Mouse (Mus musculus): ENCODE results near the gene Klf9. TPM values are rescaled to one million over a fixed set of nuclear protein-coding genes. Genes with fewer than 3 reads are reported as not detected.

The Klf9 gene
- polyA plus RNA-seq, 1 experiment = 9.8 TPM

DNA sequence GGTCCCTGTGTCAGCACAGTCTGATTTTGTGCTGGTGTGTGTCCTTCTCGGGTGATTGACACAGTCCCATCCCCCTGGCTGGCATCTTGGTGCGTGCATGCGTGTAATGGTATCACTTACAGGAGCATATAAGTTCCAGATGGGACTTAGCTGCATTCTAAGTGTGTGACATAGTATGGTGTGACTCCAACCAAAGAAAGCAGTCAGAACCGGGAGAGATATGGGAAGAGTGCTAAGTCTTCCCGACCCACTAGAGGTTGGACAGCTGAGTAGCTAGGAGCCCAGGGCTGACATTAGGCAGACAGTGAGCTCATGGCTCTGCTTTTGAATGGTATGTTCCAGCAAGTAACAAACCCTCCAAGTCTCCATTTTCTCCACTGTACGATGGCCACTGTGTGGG, 21.9 kb downstream of the Klf9 start:
- no peaks in the 10 kb centered on the region; the same call in 1 of the 2 replicates for H3K4me1 ChIP-seq (ENCODE audit: control insufficient read depth, insufficient read depth, low read length)
- TF ChIP-seq CTCF (IDR thresholded peaks at IDR 0.05; ENCODE audit: control insufficient read depth, insufficient read depth, low read length) (no peak), POLR2A (IDR thresholded peaks at IDR 0.05; ENCODE audit: borderline replicate concordance, control insufficient read depth, low read depth, low read length) (no peak)
- WGBS = 88% methylated on average over 6 of the region's 6 CpGs
- H3K4me3 ChIP-seq (replicated peaks; ENCODE audit: control insufficient read depth, low read depth, low read length) = no peak overlapping the region
- no peak overlapping the region for H3K27ac ChIP-seq (ENCODE audit: control insufficient read depth, insufficient read depth, low read depth, low read length, poor library complexity)

DNA sequence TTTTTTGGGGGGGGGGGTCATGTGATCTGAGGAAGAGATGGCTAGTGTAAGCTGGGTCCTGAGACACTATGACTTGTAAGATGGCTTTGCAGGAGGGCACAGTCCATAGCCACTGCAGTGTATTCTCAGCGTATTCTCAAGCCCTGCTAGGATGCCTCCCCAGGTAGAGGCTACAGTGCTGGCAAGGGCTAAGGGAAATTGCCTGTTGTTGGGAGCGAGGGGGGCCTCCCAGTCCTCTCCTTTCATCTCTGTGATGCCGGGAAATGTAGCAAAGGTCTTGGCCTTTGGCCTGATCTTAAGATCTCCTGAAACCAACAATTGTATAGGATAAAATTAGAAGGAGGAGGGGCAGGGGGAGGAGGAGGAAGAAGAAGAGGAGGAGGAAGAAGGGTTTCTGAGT, 22.3 kb downstream of the Klf9 start:
- H3K4me1 ChIP-seq (ENCODE audit: control insufficient read depth, insufficient read depth, low read length) = no peaks in the 10 kb centered on the region; the same call in 1 of the 2 replicates
- no peak overlapping the region for H3K4me3 ChIP-seq (replicated peaks; ENCODE audit: control insufficient read depth, low read depth, low read length)
- 85% methylated on average over 3 of the region's 3 CpGs for WGBS
- TF ChIP-seq CTCF (IDR thresholded peaks at IDR 0.05; ENCODE audit: control insufficient read depth, insufficient read depth, low read length) = no peak
- no peak for TF ChIP-seq POLR2A (IDR thresholded peaks at IDR 0.05; ENCODE audit: borderline replicate concordance, control insufficient read depth, low read depth, low read length)
- H3K27ac ChIP-seq (ENCODE audit: control insufficient read depth, insufficient read depth, low read depth, low read length, poor library complexity) = no peak overlapping the region

DNA sequence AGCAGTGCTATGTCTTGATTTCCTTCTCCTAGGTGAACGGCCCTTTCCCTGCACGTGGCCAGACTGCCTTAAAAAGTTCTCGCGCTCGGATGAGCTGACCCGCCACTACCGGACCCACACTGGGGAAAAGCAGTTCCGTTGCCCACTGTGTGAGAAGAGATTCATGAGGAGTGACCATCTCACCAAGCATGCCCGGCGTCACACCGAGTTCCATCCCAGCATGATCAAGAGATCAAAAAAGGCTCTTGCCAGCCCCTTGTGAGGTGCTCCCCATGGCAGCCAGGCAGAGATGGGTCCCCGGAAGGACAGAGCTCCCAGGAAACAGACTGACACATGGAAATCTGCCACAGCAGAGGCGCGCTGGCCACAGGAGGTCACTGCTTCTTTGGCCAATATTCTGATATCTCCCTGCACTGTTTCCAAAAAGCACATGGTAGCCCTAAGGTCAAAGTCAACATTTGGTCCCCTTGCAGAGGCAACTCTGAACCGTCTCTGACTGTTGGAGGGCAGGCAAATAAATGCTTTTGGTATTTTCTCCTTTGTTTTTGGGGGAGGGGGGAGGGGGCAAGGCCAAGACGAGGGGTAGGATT, 23.7 kb downstream of the Klf9 start:
- Histone ChIP-seq H3K4me3 (replicated peaks; ENCODE audit: control insufficient read depth, low read depth, low read length) (no peak overlapping the region), H3K4me1 (ENCODE audit: control insufficient read depth, insufficient read depth, low read length) (no peaks in the 10 kb centered on the region; the same call in 1 of the 2 replicates), H3K27ac (ENCODE audit: control insufficient read depth, insufficient read depth, low read depth, low read length, poor library complexity) (no peak overlapping the region)
- TF ChIP-seq POLR2A (IDR thresholded peaks at IDR 0.05; ENCODE audit: borderline replicate concordance, control insufficient read depth, low read depth, low read length) (no peak), CTCF (IDR thresholded peaks at IDR 0.05; ENCODE audit: control insufficient read depth, insufficient read depth, low read length) (no peak)
- 92% methylated on average over 16 of the region's 16 CpGs for WGBS

DNA sequence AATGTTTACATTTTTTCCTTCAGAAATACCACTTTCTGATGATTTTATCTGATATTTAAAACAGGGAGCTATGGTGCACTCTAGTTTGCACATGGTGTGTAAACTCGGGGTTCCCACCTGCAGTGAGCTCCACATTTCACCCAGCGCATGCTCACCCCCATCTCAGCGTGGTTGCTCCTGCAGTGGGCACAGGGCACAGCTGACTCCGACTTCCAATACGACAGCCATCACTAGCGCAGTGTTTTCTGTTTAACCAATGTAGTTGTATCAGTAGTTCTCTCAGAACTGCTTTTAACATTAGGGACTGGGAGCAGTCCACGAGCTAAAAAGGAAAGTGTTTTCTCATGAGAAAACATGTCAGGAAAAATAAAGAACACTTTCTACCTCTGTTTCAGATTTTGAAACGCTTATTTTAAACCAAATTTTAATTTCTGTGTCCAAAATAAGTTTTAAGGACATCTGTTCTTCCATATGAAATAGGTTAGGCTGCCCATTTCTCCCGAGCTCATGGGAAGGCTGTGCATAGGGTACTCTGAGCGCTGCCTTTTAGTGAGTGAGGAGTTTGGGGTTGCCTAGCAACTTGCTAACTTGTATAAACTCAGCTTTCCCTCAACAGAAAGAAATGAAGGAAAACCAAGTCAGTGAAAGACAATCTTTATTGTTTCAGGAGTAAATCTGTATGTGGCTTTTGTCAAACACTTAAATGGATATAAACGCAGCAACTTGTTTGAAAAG, 25.7 kb downstream of the Klf9 start:
- no peak overlapping the region for H3K27ac ChIP-seq (ENCODE audit: control insufficient read depth, insufficient read depth, low read depth, low read length, poor library complexity)
- no peaks in the 10 kb centered on the region; the same call in 1 of the 2 replicates for H3K4me1 ChIP-seq (ENCODE audit: control insufficient read depth, insufficient read depth, low read length)
- no peak overlapping the region for H3K4me3 ChIP-seq (replicated peaks; ENCODE audit: control insufficient read depth, low read depth, low read length)
- WGBS = 88% methylated on average over 11 of the region's 11 CpGs
- no peak for TF ChIP-seq POLR2A (IDR thresholded peaks at IDR 0.05; ENCODE audit: borderline replicate concordance, control insufficient read depth, low read depth, low read length)
- no peak for TF ChIP-seq CTCF (IDR thresholded peaks at IDR 0.05; ENCODE audit: control insufficient read depth, insufficient read depth, low read length)

DNA sequence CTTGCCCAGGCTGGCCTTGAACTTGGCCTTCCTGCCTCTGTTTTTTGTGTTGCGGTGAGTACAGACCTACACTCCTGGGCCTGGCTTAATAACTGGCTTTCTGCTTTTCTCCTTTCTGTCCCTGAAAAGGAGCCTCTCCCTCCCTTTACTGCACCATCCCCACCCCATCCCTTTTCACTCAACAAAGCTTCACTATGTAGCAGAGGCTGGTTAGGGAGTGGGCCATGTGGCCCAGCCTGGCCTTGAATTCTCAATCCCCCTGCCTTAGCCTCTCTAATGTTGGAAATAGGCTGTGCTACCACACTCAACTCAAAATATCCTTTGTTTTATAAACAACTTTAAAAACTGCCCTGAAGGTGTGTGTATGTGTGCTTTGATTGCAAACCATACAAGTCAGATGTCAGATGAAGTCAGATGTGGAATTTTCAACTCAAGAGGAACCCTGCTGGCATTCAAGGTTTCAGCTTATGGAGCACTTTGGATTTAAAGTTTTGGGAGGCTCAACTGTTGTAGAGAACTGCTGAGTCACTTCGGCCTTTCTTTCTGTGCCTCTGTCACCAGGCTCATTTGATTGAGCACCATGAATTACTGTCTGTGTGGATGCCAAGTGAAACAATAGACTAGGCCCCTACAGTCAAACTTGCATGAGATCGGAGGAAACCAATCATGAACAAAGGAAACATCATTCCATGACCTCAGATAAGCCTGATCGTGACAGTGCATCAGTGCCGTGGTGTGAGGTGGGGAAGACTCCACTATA, 28.1 kb downstream of the Klf9 start:
- Histone ChIP-seq H3K27ac (ENCODE audit: control insufficient read depth, insufficient read depth, low read depth, low read length, poor library complexity) (no peak overlapping the region), H3K4me1 (ENCODE audit: control insufficient read depth, insufficient read depth, low read length) (no peaks in the 10 kb centered on the region), H3K4me3 (replicated peaks; ENCODE audit: control insufficient read depth, low read depth, low read length) (no peak overlapping the region)
- WGBS = 82% methylated on average over 5 of the region's 5 CpGs
- no peak for TF ChIP-seq CTCF (IDR thresholded peaks at IDR 0.05; ENCODE audit: control insufficient read depth, insufficient read depth, low read length)
- no peak for TF ChIP-seq POLR2A (IDR thresholded peaks at IDR 0.05; ENCODE audit: borderline replicate concordance, control insufficient read depth, low read depth, low read length)

DNA sequence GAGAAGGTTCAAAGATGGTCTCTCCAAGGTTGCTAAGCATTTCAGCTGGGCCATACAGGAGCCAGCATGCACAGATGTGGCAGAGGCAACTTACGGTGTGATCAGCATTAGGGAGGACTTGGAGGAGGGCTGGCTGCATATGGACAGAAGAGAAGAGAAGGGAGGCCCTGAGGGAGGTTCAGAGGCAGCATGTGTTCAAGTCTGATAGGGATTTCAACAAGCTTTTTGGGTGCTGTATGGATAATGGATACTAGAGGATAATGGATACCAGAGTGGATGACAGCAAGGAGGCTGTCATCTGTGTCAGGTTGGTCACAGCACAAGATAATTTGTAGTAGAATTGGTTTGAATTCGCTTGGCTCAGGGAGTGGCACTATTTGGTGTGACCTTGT, 28.6 kb downstream of the Klf9 start:
- Histone ChIP-seq H3K4me3 (replicated peaks; ENCODE audit: control insufficient read depth, low read depth, low read length) (no peak overlapping the region), H3K27ac (ENCODE audit: control insufficient read depth, insufficient read depth, low read depth, low read length, poor library complexity) (no peak overlapping the region), H3K4me1 (ENCODE audit: control insufficient read depth, insufficient read depth, low read length) (no peaks in the 10 kb centered on the region)
- WGBS = 85% methylated on average over 2 of the region's 2 CpGs
- TF ChIP-seq CTCF (IDR thresholded peaks at IDR 0.05; ENCODE audit: control insufficient read depth, insufficient read depth, low read length) (no peak), POLR2A (IDR thresholded peaks at IDR 0.05; ENCODE audit: borderline replicate concordance, control insufficient read depth, low read depth, low read length) (no peak)

DNA sequence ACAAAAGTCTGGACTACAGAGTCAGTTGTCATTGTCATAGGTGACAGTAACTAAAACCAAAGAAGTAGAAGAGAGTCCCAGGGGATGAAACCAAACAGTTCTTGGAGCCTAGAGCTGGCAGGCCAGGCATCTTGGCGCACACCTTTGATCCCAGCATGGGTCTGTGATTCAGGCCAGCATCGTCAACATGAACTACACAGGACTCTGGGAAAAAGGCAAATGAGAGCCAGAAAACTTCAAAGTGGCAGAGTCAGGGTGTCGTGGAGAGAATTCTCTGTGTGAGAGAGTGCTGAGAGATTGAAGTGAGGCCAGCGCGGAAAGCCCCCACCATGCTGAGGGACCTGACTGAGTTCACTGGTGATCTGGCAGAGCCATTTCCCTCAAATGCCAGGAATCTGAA, 29.4 kb downstream of the Klf9 start:
- Histone ChIP-seq H3K27ac (ENCODE audit: control insufficient read depth, insufficient read depth, low read depth, low read length, poor library complexity) (no peak overlapping the region), H3K4me1 (ENCODE audit: control insufficient read depth, insufficient read depth, low read length) (no peaks in the 10 kb centered on the region), H3K4me3 (replicated peaks; ENCODE audit: control insufficient read depth, low read depth, low read length) (no peak overlapping the region)
- 88% methylated on average over 5 of the region's 5 CpGs for WGBS
- TF ChIP-seq POLR2A (IDR thresholded peaks at IDR 0.05; ENCODE audit: borderline replicate concordance, control insufficient read depth, low read depth, low read length) (no peak), CTCF (IDR thresholded peaks at IDR 0.05; ENCODE audit: control insufficient read depth, insufficient read depth, low read length) (no peak)

DNA sequence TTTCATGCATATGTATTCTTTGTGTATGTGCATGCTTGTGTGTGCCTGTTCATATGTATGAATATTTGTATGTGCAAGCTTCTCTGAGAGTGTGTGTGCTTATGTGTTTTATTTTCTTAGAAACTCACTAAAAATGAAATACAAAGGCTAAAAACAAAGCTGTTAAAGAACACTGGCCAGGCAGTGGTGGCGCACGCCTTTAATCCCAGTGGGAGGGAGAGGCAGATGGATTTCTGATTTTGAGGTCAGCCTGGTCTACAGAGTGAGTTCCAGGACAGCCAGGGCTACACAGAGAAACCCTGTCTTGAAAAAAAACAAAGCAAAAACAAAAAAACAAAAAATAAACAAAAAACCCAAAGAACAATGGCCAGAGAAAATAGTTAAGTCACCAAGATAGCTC, 30.1 kb downstream of the Klf9 start:
- no peak for TF ChIP-seq POLR2A (IDR thresholded peaks at IDR 0.05; ENCODE audit: borderline replicate concordance, control insufficient read depth, low read depth, low read length)
- no peak for TF ChIP-seq CTCF (IDR thresholded peaks at IDR 0.05; ENCODE audit: control insufficient read depth, insufficient read depth, low read length)

More for the DNA sequence above, 30.1 kb downstream of the Klf9 start:
- WGBS = 86% methylated on average over 2 of the region's 2 CpGs
- no peak overlapping the region for H3K27ac ChIP-seq (ENCODE audit: control insufficient read depth, insufficient read depth, low read depth, low read length, poor library complexity)
- H3K4me3 ChIP-seq (replicated peaks; ENCODE audit: control insufficient read depth, low read depth, low read length) = no peak overlapping the region
- H3K4me1 ChIP-seq (ENCODE audit: control insufficient read depth, insufficient read depth, low read length) = no peaks in the 10 kb centered on the region

All from bone marrow, adult 2 months (tissue).